Mouse (Mus musculus) cerebellum, postnatal 10 days (tissue): ENCODE results near the gene Nek1.

Experiments used
- DNase-seq, 2 experiments: peaks; one replicate each; pipeline ENCODE4 v3.0.0; 2021; ENCODE audit warnings: mixed read lengths in 2 of 2

Gene Nek1

GRCm38 (mm10) chr8:60992910-60993638 lies at the start of gene Nek1:
Gene Nek1, plus strand, starts transcription at chr8:60993195.
- DNase-seq: peak; percentile 100

DNA sequence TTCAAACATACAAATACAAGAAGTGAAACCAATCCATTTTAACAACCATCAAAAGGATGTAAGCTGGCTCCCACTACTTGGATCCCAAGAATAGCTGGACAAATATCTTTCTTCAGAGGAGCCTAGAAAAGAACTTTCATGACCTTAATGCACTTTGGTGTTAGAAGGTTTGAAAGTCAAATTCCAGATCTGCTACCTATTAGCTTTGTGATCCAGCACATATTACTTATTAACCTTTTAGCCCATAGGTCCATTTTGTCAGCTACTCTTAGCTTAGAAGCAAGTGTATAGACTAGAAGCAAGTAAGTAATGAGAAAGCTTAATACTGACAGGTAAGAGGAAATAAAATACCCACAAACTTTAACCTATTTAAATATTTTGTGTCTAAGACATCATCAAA lies 45.5 kb upstream of the Nek1 start:
- DNase-seq: no peak

DNA sequence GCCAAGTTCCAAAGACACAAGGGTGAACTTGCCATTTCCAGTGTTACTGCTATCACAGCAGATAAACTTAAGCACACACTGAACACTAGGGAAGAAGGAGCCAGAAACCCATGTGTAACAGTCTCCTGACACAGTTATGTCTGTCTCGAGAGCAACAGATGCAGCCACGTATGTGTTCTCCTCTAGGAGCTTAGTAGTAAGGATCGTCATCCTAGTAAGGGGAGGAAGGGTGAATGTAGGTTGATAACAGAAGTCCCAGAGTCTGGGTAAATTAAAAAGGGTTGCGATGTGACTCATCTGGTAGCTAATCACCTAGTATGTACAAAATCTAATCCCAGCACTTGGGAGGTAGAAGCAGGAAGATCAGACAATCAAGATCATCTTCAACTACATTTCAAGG lies 43.1 kb upstream of the Nek1 start:
- DNase-seq: no peak

DNA sequence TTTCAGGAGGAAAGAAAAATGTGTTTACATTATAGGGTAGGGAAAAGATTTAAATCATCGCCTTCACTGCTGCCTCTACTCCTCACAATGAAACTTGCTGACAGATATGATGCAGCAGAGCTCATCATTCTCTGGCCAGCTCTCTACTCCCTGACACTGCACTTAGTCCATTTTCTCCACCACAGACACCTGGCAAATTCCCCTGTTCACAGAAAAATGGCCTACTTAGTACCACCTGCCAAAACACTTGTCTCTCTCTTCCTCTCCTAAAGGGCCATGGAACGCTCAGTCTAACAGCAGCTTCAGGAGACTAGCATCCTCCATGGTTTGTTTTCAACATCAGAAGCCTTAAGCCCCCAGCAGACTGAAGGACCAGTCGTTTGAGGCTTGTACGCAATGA lies 41.7 kb upstream of the Nek1 start:
- DNase-seq: peak; percentile 30 to 47

DNA sequence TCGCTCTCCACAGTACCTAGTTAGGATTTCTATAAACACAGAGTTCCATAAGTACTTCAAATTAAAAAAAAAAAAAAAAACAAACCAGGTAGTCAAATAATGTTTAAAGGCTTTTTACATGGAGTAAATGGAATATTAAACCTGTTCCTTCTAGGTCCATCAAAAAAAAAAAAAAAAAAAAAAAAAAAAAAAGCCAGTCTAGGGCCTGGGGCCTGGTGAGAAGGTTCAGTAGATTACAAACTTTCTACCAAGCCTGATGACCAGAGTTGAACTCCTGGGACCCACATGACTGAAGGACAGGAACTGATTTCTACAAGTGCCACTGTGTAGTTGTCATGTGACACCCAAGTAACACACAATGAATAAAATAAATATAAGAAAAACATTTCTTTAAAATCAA lies 41.2 kb upstream of the Nek1 start:
- DNase-seq: no peak

DNA sequence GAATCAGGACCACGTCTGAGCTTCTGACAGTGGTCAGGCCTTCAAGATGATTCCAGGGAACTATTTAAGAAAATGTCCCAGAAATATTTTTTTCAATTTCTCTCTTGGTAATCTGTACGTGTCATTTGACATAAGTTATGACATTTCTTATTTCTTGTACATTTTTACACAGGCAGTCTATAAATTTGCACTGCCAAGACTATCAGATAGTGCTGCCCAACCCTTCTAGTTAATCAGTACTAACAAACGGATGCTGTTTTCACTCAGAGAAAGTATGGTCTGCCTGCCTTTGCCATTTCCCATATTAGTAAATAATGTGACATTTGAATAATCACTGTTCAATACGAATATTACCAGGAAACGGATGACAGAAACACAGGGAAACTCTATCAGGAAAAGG lies 40.2 kb upstream of the Nek1 start:
- DNase-seq: no peak

DNA sequence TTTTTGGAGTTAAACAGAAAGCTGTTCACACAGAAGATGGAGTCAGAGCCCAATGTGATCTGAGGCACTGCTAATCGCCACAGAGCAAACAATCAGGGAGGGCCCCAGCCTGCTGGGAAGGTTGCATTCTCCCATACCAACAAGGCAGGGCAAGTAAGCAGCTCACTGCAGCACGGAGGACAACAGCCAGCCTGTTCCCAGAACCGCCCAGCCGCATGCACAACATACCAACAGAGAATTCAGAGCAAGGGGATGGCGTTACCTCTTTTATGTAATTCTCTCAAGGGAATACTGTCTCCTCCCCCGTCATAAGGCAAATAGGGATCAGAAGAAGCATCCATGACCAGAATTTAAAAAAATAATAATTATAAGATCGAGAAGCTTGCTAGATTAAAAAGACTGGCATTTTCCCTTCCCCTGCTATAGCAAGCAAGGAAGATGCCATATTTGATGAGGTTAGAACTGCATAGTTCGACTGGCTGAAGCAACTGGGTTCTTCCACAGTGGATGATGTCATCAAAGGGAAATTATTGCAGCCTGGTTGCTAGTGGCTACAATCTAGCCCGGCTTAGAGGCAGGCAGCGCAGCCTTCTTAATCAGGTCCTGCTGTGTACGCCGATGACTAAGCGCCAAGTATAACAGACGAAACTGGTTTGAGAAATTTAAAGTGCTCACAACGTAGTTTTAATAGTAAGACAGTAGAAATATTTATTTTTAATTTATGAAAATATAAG lies 38.5 kb upstream of the Nek1 start:
- DNase-seq: peak; percentile 86 to 87

- no peak for DNase-seq
These were observed 36.1 kb upstream of the Nek1 start for GRCm38 (mm10) chr8:60956847-60957246.

- DNase-seq: no peak
These were observed 30.2 kb upstream of the Nek1 start for GRCm38 (mm10) chr8:60962763-60963162.

GRCm38 (mm10) chr8:60963931-60964330 lies 29.1 kb upstream of the Nek1 start:
- DNase-seq: no peak

DNA sequence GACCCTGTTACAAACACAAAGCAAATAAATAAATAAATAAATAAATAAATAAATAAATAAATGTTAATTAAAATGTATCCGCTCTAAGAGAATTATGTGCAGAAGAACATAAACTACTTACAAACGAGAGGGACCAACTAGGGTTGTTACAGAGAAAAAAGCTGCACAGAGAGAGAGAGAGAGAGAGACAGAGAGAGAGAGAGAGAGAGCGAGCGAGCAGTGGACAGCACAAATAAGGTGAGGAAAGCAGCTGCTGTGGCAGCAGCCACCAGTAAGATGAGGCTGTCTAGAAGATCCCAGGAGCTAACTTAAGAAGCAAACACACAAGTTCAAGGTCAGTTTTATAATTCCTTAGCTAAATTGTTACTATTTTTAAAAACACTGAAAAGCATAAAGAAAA lies 28.5 kb upstream of the Nek1 start:
- DNase-seq: no peak

- no peak for DNase-seq
These were observed 27.7 kb upstream of the Nek1 start for GRCm38 (mm10) chr8:60965306-60965705.

DNA sequence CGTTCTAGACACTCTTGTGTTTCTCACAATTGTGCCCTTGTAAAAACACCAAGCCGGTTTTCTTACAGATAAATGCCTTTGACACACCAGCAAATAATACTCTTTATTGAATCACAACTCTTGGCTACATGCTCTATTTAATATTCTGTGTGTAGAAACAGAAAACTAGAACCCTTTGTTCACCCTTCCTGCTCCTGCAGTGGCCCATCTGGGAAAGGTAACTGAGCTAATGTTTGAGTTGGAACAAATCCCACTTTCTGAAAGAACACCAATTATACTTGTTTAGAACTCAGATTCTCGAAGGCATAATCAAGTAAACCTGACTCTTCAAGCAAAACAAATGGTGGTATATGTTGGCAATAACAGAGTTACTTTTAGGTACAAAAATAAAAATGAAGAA lies 27.3 kb upstream of the Nek1 start:
- DNase-seq: no peak

DNA sequence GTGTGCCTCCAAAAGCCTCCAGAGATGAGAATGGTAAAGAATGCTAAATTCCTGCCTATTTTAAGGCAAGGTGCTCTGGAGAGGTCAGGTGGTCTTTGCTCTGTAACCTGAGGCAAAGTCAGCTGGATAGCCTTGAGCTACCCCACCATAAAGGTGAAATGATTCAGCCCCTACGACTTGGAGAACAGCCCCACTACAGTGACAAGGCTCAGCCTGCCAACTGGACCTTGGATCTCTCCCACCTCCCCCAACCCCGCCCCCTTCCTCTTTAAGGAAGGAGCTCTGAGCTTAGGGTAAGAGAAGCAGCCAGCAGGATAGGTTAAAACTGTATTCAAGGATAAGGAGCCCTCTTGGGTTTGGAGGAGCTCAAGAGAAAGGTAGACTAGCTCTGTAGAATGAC lies 23.9 kb upstream of the Nek1 start:
- no peak for DNase-seq

DNA sequence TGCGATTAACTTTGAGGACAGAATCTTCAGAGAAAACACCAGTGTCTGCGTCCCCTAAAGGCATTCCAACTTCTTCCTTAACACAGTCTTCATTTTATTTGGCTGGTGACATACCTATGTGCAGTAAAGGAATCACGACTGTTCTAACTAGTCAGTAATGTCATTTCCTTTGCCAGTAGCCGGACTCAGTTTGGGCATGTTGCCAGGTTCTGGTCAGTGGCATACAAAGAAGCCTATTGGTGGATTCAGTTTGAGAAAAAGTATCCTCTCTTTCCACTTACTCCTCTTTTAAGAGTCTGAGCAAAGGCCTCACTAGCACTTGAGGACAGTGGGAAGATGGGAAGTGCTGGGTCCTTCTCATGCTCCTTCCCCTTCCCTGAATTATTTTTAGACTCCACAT lies 21.2 kb upstream of the Nek1 start:
- DNase-seq: peak; percentile 67 to 73

DNA sequence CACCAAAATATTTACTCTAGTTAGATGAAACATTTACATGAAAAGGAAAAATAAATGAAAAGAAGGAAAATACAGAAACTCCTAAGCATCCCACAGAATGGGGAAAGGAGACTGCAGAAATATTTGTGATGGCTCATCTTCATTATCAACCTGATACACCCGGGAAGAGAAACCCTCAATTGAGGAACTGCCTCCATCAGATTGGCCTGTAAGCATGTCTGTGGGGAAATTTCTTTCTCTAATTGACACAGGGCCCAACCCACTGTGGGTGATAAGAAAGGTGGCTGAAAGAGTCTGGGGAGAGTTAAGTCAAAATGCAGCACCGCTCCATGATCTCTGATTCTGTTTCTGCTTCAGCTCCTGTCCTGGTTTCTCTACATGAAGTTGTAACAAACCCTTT lies 19.5 kb upstream of the Nek1 start:
- DNase-seq: no peak

DNA sequence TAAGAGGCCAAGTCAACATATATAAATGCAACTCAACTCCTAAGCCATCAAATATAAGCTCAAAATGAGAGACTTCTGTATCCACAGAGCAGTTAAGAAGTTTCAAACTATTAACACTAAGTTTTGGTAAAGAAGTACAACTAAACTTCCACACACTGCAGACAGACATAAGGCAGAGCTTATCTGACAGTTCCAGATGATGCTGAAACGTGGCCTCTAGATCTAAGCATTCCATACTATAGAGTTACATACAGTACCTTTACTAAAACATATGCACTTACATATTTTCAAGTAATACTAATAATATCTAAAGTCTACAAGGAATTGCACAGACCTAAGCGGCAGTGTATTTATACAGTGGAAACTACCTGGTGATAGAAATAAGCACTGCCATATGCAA lies 18.2 kb upstream of the Nek1 start:
- no peak for DNase-seq

DNA sequence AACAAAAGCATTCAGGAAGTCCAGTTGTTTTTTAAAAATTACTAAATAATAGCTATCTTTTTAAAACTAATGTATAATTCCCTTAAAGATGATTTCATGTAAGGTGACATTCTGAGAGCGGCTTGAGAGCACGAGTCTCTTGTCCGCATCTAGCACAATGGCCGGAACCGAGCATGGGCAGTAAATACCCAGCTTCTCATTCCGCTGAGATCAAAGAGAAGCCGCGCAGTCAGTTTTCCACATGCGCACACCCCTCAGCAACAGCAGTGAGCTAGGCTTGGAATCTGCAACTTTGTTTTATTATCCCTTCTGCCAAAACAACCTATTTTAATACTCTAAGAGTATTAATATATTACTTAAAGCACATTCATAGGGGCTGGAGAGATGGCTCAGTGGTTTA lies 16.2 kb upstream of the Nek1 start:
- DNase-seq: no peak

DNA sequence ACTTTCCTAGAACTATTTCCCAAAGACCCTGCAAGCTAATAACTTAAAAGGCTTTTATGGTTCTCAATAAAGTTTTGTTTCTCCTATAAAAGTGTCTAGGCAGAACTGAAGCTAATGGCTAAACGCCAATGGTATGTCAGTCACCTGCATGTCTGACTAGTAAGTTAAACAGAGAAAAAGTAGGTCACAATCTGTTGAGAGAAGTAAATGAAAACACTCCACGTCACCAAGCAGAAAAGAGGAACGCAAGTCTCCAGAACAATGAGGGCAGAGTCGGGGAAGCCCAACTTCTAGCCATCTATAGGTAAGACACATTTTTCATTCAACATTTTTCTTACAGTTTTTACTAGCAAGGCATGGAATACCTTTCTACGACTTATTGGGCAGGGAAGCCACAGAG lies 14.5 kb upstream of the Nek1 start:
- no peak for DNase-seq

DNA sequence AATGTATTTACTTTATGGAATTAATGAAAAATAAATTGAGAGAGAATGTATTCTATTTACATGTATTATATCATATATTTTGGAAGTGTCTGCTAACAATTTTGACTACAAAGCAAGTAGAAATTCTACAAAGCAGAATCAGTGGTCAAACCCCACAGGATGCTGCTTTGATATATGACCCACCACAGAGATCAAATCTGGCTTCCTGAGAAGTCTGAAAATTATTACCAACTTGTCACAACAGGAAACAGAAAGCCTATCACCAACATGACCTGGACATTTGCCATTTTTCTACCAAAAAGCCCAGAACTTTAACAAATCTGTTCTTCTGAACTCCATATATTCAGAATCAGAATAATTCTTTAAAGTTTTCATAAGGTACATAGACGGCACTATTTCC lies 11.6 kb upstream of the Nek1 start:
- DNase-seq: no peak

DNA sequence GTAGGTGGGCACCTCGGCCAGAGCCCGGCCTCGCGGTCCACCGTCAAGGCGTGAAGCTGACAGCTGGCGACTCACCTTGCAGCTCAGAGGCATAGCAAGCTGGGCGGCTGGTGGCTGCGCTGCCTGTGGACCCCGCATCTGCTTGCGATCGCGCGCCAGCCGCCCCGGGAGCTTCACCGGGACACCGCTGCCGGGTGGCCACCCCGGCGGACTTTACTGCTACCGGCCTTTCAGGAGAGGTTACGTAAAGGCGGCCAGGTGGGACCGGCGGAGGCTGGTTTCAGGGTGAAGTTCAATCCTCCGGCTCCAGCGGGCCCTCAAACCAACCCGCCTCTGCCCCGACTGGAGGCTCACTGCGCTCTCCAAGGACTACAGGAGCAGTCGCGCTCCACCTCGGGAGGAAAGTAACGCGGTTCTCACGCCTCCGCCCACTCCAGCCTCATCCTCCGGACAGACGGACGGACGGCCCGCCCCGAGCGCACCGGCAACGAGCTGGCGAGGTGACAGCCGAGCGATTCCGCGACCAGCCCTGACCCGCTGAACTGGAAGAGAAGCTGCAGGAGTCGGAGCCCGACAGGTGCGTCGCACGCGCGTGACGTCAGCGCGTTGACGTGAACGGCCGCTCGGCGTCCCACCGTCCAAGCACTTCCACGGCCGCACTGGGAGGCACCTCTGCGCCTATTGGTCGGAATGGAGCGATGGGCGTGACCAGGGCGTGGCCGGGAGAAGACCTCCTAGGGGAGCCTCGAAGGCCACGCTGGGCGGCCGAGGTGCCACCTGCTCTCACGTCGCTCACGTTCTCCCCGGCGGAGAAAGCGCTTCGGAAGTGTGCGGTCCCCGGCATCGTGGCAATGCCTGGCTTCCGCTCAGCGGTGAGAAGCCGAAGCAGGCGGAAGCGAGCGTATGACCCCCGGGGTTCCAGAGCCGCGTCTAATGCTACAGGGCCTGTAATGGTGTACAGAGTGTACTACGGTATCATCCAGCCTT lies 10.0 kb upstream of the Nek1 start, which contains the start of gene Clcn3:
Gene Clcn3 (minus strand): TSS at position 600 of the 987 bp plus-strand sequence.
- peak; percentile 98 to 99 for DNase-seq

- DNase-seq: peak; percentile 78 to 79
These were observed 9.3 kb upstream of the Nek1 start for GRCm38 (mm10) chr8:60983688-60984079.
